Comparison of ENCODE assay signal across 21 mouse cellular contexts in the genomic region with DNA sequence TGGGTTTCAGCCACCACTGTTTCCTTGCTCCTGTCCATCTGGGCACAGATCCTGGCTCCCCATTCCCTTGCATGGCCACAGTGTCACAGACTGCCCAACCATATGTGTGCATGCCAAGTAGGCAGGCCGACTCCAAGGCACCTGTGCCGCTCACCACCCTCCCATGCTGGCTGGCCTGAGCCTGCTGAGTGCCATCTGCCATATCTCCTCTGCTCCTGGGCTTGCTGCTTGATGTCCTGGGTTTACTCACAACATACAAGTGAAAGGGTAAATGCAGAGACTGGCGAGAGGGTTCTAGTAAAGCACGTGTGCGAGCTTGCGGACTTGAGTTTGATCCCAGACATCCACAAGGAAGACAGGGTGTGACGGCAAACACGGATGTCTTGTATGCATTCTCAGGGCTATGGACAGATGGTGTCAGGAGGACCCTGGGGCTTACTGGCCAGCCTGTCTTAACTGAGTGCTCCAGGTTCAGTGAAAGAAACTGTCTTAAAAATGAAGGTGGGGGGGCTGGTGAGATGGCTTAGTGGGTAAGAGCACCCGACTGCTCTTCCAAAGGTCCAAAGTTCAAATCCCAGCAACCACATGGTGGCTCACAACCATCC. TPM values are rescaled to one million over a fixed set of nuclear protein-coding genes. Genes with fewer than 3 reads are reported as not detected.
DNase-seq lines count a peak whose midpoint lies in the region; ATAC-seq and TF ChIP-seq lines count a peak whose summit lies in the region.
"Had no signal": no experiment of that assay in that cellular context is flagged by ENCODE, and none has a peak within 500 bp of the region (broad histone marks: within the 10 kb centered on the region; RNA-seq: fewer than 3 reads in every experiment).

No protein-coding gene starts in this region.

- H3K4me1 ChIP-seq in hindbrain, embryonic 15.5 days (replicated peaks) = no peaks in the 10 kb centered on the region
- H3K4me1 ChIP-seq in hindbrain, embryonic 11.5 days (replicated peaks; ENCODE audit: control insufficient read depth, insufficient read depth, low read length) = no peaks in the 10 kb centered on the region
- H3K4me1 ChIP-seq: hindbrain, embryonic 13.5 days; limb, embryonic 15.5 days; midbrain, embryonic 15.5 days had no signal

- TF ChIP-seq CTCF in C2C12 (IDR thresholded peaks at IDR 0.05; ENCODE audit: control insufficient read depth, insufficient read depth, insufficient read length) = no peak
- no peak for TF ChIP-seq CTCF in layer of hippocampus, adult 2 months (conservative IDR thresholded peaks at IDR 0.05)

- H3ac ChIP-seq in C2C12 (ENCODE audit: control insufficient read depth, insufficient read length, low read depth) = peak overlapping the region; percentile 7

- H3K9me3 ChIP-seq in hindbrain, embryonic 15.5 days = no peaks in the 10 kb centered on the region
- H3K9me3 ChIP-seq in hindbrain, embryonic 11.5 days (ENCODE audit: control insufficient read depth, low read length) = no peaks in the 10 kb centered on the region
- H3K9me3 ChIP-seq: hindbrain, embryonic 13.5 days; kidney, embryonic 15.5 days; limb, embryonic 15.5 days; liver, embryonic 15.5 days; midbrain, embryonic 15.5 days had no signal

- no peaks in the 10 kb centered on the region for H3K79me3 ChIP-seq in C2C12 (ENCODE audit: low read depth)

- WGBS in hindbrain, embryonic 15.5 days = 83% methylated on average over 9 of the region's 9 CpGs
- 93% methylated on average over 9 of the region's 9 CpGs for WGBS in hindbrain, embryonic 11.5 days

- H3K4me3 ChIP-seq in hindbrain, embryonic 15.5 days = no peak overlapping the region
- no peak overlapping the region for H3K4me3 ChIP-seq in hindbrain, embryonic 11.5 days (ENCODE audit: low read depth, low read length)
- no peak overlapping the region for H3K4me3 ChIP-seq in C2C12 (ENCODE audit: insufficient read depth, poor library complexity, severe bottlenecking)
- no peak overlapping the region for H3K4me3 ChIP-seq in layer of hippocampus, adult 2 months
- H3K4me3 ChIP-seq: hindbrain, embryonic 13.5 days; kidney, embryonic 15.5 days; limb, embryonic 15.5 days; liver, embryonic 15.5 days; midbrain, embryonic 15.5 days had no signal

- H3K79me2 ChIP-seq in C2C12 (ENCODE audit: control insufficient read depth, insufficient read depth) = no peaks in the 10 kb centered on the region

- DNase-seq in hindbrain, embryonic 11.5 days (ENCODE audit: low spot score) = no peak
- peak; percentile 99 for DNase-seq in cerebellum, adult 9-11 months
- no peak for DNase-seq in heart, adult 18-20 months
- no peak for DNase-seq in layer of hippocampus, adult 9-10 months (ENCODE audit: low spot score)
- no peak for DNase-seq in layer of hippocampus, adult 2 months (ENCODE audit: low spot score in 2 of 2)
- DNase-seq: adrenal gland, adult 2 months; kidney, postnatal 4 days; retina, postnatal 1 day; right cerebral cortex, postnatal 4 days; thymus, adult 2 months had no signal

- H3K4me2 ChIP-seq in hindbrain, embryonic 15.5 days = no peak overlapping the region
- no peak overlapping the region for H3K4me2 ChIP-seq in hindbrain, embryonic 11.5 days (replicated peaks; ENCODE audit: low read depth, low read length)
- H3K4me2 ChIP-seq: heart, embryonic 11.5 days; hindbrain, embryonic 13.5 days; kidney, embryonic 15.5 days; limb, embryonic 15.5 days; liver, embryonic 15.5 days; midbrain, embryonic 15.5 days had no signal

- no peak overlapping the region for H3K27ac ChIP-seq in hindbrain, embryonic 15.5 days (replicated peaks)
- no peak overlapping the region for H3K27ac ChIP-seq in hindbrain, embryonic 11.5 days (ENCODE audit: low read depth, low read length)
- no peak overlapping the region for H3K27ac ChIP-seq in layer of hippocampus, adult 2 months
- H3K27ac ChIP-seq: hindbrain, embryonic 13.5 days; kidney, embryonic 15.5 days; limb, embryonic 15.5 days; liver, embryonic 15.5 days; macrophage; midbrain, embryonic 15.5 days had no signal

- H3K27me3 ChIP-seq in hindbrain, embryonic 15.5 days = no peaks in the 10 kb centered on the region
- no peaks in the 10 kb centered on the region for H3K27me3 ChIP-seq in hindbrain, embryonic 11.5 days (ENCODE audit: control insufficient read depth, insufficient read depth, low read length)
- H3K27me3 ChIP-seq in C2C12 (ENCODE audit: control insufficient read depth, insufficient read depth, insufficient read length) = no peaks in the 10 kb centered on the region
- H3K27me3 ChIP-seq: hindbrain, embryonic 13.5 days; kidney, embryonic 15.5 days; limb, embryonic 15.5 days; liver, embryonic 15.5 days; midbrain, embryonic 15.5 days had no signal

- H3K36me3 ChIP-seq in hindbrain, embryonic 15.5 days = no peaks in the 10 kb centered on the region
- no peaks in the 10 kb centered on the region for H3K36me3 ChIP-seq in hindbrain, embryonic 11.5 days (ENCODE audit: control insufficient read depth, insufficient read depth, low read length)
- no peaks in the 10 kb centered on the region for H3K36me3 ChIP-seq in C2C12 (ENCODE audit: control insufficient read depth, insufficient read depth)
- H3K36me3 ChIP-seq: hindbrain, embryonic 13.5 days; kidney, embryonic 15.5 days; limb, embryonic 15.5 days; liver, embryonic 15.5 days; midbrain, embryonic 15.5 days had no signal

- peak; percentile 75 for ATAC-seq in hindbrain, embryonic 15.5 days (ENCODE audit: low FRiP score, low read depth)
- no peak for ATAC-seq in hindbrain, embryonic 11.5 days (ENCODE audit: low FRiP score)
- peak; percentile 93 for ATAC-seq in cerebellum, adult (ENCODE audit: insufficient number of reproducible peaks, low FRiP score, low TSS enrichment)
- ATAC-seq: intestine, postnatal 0 days; midbrain, embryonic 15.5 days had no signal

- H3K9ac ChIP-seq in hindbrain, embryonic 15.5 days = no peak overlapping the region
- no peak overlapping the region for H3K9ac ChIP-seq in hindbrain, embryonic 11.5 days (ENCODE audit: low read depth, low read length)
- H3K9ac ChIP-seq: hindbrain, embryonic 13.5 days; kidney, embryonic 15.5 days; limb, embryonic 15.5 days; liver, embryonic 15.5 days; midbrain, embryonic 15.5 days had no signal

TF ChIP-seq in C2C12, 6 proteins besides CTCF, POLR2A, EP300 and RAD21:
- TF ChIP-seq CEBPB (IDR thresholded peaks at IDR 0.05; ENCODE audit: low read depth) = no peak
- TF ChIP-seq MAX (IDR thresholded peaks at IDR 0.05) = no peak
- TF ChIP-seq FOSL1 (IDR thresholded peaks at IDR 0.05; ENCODE audit: insufficient read depth, low read length, poor library complexity, severe bottlenecking) = no peak

RNA-seq across cellular contexts. Expression of a gene that starts 11.1 kb away (rescaled TPM):
- polyA plus RNA-seq in hindbrain, embryonic 15.5 days (2015; fragmentation: Nextera tagmentation; extraction: Ambion mirVana) = 37.4 and 40.2 TPM in 2 replicates
- 21.6 and 24.7 TPM in 2 replicates for polyA plus RNA-seq in hindbrain, embryonic 11.5 days (2014; fragmentation: Nextera tagmentation; extraction: Ambion mirVana)
- 30.2 TPM for polyA plus RNA-seq in C2C12 (2012; fragmentation: generic; extraction: Trizol)
- total RNA-seq in heart, adult 18-20 months (2021) = 10 to 100 TPM; 14.8 to 18.4 TPM
- total RNA-seq in layer of hippocampus, adult 2 months (2021) = 10 to 100 TPM; 28.2 to 30.2 TPM

RNA-seq across cellular contexts. Expression of a gene that starts 30.2 kb away (rescaled TPM):
- polyA plus RNA-seq in hindbrain, embryonic 15.5 days (2015; fragmentation: Nextera tagmentation; extraction: Ambion mirVana) = 547 and 570 TPM in 2 replicates
- 1,014 and 1,045 TPM in 2 replicates for polyA plus RNA-seq in hindbrain, embryonic 11.5 days (2014; fragmentation: Nextera tagmentation; extraction: Ambion mirVana)
- polyA plus RNA-seq in C2C12 (2012; fragmentation: generic; extraction: Trizol) = 1,181 TPM
- 100 to 1,000 TPM; 163 to 184 TPM for total RNA-seq in heart, adult 18-20 months (2021)
- 100 to 1,000 TPM; 558 to 583 TPM for total RNA-seq in layer of hippocampus, adult 2 months (2021)

RNA-seq across cellular contexts. Expression of a gene that starts 30.7 kb away (rescaled TPM):
- 61.5 and 64.3 TPM in 2 replicates for polyA plus RNA-seq in hindbrain, embryonic 15.5 days (2015; fragmentation: Nextera tagmentation; extraction: Ambion mirVana)
- polyA plus RNA-seq in hindbrain, embryonic 11.5 days (2014; fragmentation: Nextera tagmentation; extraction: Ambion mirVana) = 7.3 and 8.9 TPM in 2 replicates
- 7.9 TPM for polyA plus RNA-seq in C2C12 (2012; fragmentation: generic; extraction: Trizol)
- total RNA-seq in heart, adult 18-20 months (2021) = 100 to 1,000 TPM in 1 of 2 experiments, 10 to 100 TPM in 1; 80.2 to 107 TPM
- 100 to 1,000 TPM; 356 to 380 TPM for total RNA-seq in layer of hippocampus, adult 2 months (2021)

RNA-seq across cellular contexts. Expression of a gene that starts 51.7 kb away (rescaled TPM):
- polyA plus RNA-seq in hindbrain, embryonic 15.5 days (2015; fragmentation: Nextera tagmentation; extraction: Ambion mirVana) = 15.9 and 17.4 TPM in 2 replicates
- polyA plus RNA-seq in hindbrain, embryonic 11.5 days (2014; fragmentation: Nextera tagmentation; extraction: Ambion mirVana) = 9.6 and 9.8 TPM in 2 replicates
- 19.2 TPM for polyA plus RNA-seq in C2C12 (2012; fragmentation: generic; extraction: Trizol)
- total RNA-seq in heart, adult 18-20 months (2021) = 1 to 10 TPM; 4.3 to 5.2 TPM
- total RNA-seq in layer of hippocampus, adult 2 months (2021) = 100 to 1,000 TPM; 109 to 115 TPM
